Mouse (Mus musculus) erythroblast, embryonic 14.5 days (primary cell): ENCODE measurements around the gene Rps12.

ENCODE experiments used
- GATA1 ChIP-seq: IDR thresholded peaks from 2 replicates; pipeline ENCODE4 v1.6.1; 2012; ENCODE audit warnings: low read length, inconsistent platforms, mixed read lengths
- TAL1 ChIP-seq: IDR thresholded peaks from 3 replicates; pipeline ENCODE4 v1.6.1; 2012; ENCODE audit warnings: low read length, inconsistent platforms, mixed read lengths

GRCm38 (mm10) chr10:23836003-23836964, 49.2 kb upstream of the Rps12 start:
- no peak for TF ChIP-seq GATA1
- no peak for TF ChIP-seq TAL1
